Mouse (Mus musculus) macrophage (primary cell): Measurements from ENCODE around the gene Olfr272. TPM values are rescaled to one million over a fixed set of nuclear protein-coding genes. Genes with fewer than 3 reads are reported as not detected.

Experiments
- H3K27ac ChIP-seq: fragments of 350-480 bp; formaldehyde crosslinking; 2 replicates; pipeline ENCODE4 v1.9.0; 2021
- H3K36me3 ChIP-seq: fragments of 350-480 bp; formaldehyde crosslinking; 2 replicates; pipeline ENCODE4 v1.9.0; 2021; ENCODE audit errors: inconsistent target
- H3K4me3 ChIP-seq: fragments of 350-480 bp; formaldehyde crosslinking; 2 replicates; pipeline ENCODE4 v1.9.0; 2021; ENCODE audit errors: inconsistent target
- H3K79me2 ChIP-seq: fragments of 350-480 bp; formaldehyde crosslinking; 2 replicates; pipeline ENCODE4 v1.9.0; 2021; ENCODE audit errors: inconsistent target
- WGBS: methylation state at CpG from one replicate; pipeline ENCODE4 v1.1.7; 2026; ENCODE audit warnings: inconsistent platforms; ENCODE audit not compliant: missing documents; 5-methylcytosine and 5-hydroxymethylcytosine counted together
- polyA plus RNA-seq: library from polyadenylated mRNA; stranded (reverse); fragments of 250-400 nt; gene quantifications from 3 replicates; pipeline ENCODE4 v1.2.4, GENCODE M21; 2018; ENCODE audit warnings: inconsistent platforms
- total RNA-seq, 78 experiments: library from RNA; depleted of rRNA; stranded (reverse); fragments of 250-400 nt; gene quantifications; 1 replicate in 9 of 78; 2 replicates in 24 of 78; 3 replicates in 43 of 78; 4 replicates in 2 of 78; pipeline ENCODE4 v1.2.4; 2018; ENCODE audit warnings: inconsistent platforms in 56 of 78

The Olfr272 gene
- total RNA-seq (2018; cell fraction: chromatin; rRNA removed) = not detected
- total RNA-seq (2018; cell fraction: cytosol; rRNA removed) = not detected
- 1 to 10 TPM in 1 of 26 experiments, not detected in 25; 2.5 TPM for total RNA-seq (2018; cell fraction: nucleus; rRNA removed)
- not detected in 3 replicates for polyA plus RNA-seq

GRCm38 (mm10) chr4:52919078-52919477 is at the start of gene Olfr272:
TSS of gene Olfr272 (minus strand) at chr4:52919178.
- 96% methylated on average over 2 of the region's 2 CpGs for WGBS
- H3K27ac ChIP-seq = no peak within 1 kb of the TSS

DNA sequence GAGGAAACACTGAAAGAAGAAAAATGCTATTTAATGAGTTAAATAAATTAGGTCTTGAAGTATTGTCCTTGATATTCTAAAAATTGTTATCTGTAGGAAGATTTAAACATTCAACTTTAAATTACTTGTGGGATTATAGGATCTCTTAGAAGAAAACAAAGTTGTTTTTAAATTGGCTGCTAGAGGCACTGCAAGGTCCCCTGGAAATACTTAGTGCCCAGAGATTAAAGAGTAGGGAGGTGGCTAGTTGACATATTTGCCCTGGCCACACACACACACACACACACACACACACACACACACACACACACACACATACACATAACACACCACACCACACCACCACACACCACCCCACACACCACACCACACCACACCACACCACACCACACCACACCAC is 45.3 kb upstream of the Olfr272 start, which contains the start of gene Olfr270:
TSS of gene Olfr270 (plus strand) at position 301 of the 400 bp plus-strand sequence.
- H3K27ac ChIP-seq = no peak within 1 kb of the TSS
- no peaks in the 10 kb centered on the region for H3K79me2 ChIP-seq
- H3K36me3 ChIP-seq = no peaks in the 10 kb centered on the region
- H3K4me3 ChIP-seq = no peak within 1 kb of the TSS

More at GRCm38 (mm10) chr4:52919078-52919477, at the start of gene Olfr272:
- Histone ChIP-seq H3K79me2 (no peaks in the 10 kb centered on the region), H3K36me3 (no peaks in the 10 kb centered on the region), H3K4me3 (no peak within 1 kb of the TSS)

GRCm38 (mm10) chr4:52958693-52959092 is 39.7 kb upstream of the Olfr272 start:
- WGBS = 42% methylated on average over 4 of the region's 4 CpGs
- no peak overlapping the region for H3K4me3 ChIP-seq
- no peaks in the 10 kb centered on the region for H3K36me3 ChIP-seq
- H3K27ac ChIP-seq = no peak overlapping the region
- H3K79me2 ChIP-seq = no peaks in the 10 kb centered on the region

DNA sequence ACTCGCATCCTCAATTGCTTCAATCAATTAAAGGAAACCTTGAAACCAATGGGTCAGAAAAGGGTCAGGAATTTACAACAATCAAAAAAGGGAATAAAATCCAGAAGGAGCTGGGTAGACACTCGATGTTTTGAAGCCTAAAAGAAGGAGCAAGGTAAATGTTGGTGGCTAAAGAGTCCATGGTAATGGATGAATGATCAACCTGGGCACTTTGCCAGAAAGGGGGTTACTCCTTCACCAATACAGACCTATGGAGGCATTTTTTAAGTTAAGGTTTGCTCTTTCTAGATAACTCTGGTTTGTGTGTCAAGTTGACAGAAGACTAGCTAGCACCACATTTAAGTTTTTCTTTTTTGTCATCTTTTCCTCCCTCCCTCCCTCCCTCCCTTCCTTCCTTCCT is 30.0 kb upstream of the Olfr272 start:
- Histone ChIP-seq H3K4me3 (no peak overlapping the region), H3K36me3 (no peaks in the 10 kb centered on the region), H3K79me2 (no peaks in the 10 kb centered on the region), H3K27ac (no peak overlapping the region)
- WGBS = 87% methylated on average over 2 of the region's 2 CpGs

DNA sequence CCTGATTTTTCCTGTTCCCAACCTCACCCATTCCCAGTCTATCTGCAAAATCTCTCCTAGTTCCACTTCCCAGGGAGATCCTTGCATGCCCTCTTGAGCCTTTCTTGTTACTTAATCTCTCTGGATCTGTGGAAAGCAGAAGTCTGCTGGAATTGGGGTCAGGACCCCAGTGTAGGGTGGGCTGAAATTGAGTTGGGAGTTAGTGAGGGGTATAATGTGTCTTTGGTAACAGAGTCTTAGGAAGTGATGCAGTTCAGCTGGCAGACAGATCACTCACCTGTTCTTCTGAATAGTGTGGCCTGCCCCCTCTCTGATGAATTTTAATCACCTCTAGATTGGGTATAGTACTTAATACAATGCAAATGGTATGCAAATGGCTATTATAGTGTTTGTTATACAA is 27.7 kb upstream of the Olfr272 start:
- no peaks in the 10 kb centered on the region for H3K79me2 ChIP-seq
- no peak overlapping the region for H3K27ac ChIP-seq
- no peaks in the 10 kb centered on the region for H3K36me3 ChIP-seq
- H3K4me3 ChIP-seq = no peak overlapping the region

DNA sequence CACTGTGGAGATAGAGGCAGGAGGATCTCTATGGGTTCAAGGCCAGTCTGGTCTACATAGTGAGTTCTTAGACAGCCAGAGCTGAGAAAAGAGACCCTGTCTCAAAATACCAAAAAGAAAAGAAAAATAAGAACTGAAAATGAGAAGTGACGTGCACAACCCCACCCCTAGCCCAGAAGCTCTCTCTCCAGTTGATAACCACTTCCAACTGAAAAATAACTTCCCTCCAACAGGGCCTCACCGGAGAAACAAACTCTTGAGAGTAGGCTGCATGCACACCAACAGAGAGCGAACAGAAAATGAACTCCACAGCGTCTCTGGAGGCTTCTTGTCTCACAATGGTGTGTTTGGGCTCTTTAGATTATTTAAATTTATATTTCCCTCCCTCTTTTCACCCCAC is 11.5 kb upstream of the Olfr272 start:
- no peak overlapping the region for H3K4me3 ChIP-seq
- 43% methylated on average over 4 of the region's 4 CpGs for WGBS
- no peak overlapping the region for H3K27ac ChIP-seq
- no peaks in the 10 kb centered on the region for H3K36me3 ChIP-seq
- no peaks in the 10 kb centered on the region for H3K79me2 ChIP-seq

DNA sequence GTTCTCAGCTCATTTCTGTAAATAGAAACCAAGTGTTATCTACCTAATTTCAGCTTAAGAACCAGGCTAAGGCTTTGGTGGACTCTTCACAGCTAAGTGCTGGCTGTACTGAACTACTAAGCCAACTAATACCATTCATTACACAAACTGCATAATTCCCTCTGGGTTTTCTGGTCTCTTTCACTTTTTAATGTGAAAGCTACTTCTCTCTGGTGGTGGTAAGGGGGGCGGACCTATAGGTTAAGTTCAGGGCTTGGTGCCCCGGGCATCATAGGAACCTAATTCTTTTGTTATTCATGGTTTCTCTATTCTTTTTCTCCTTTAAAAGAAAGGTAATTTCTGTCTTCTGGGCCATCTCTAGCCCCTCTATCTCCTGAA is 1.7 kb downstream of the Olfr272 start:
- 19% methylated on average over 2 of the region's 2 CpGs for WGBS
- Histone ChIP-seq H3K36me3 (no peaks in the 10 kb centered on the region), H3K4me3 (no peak overlapping the region), H3K27ac (no peak overlapping the region), H3K79me2 (no peaks in the 10 kb centered on the region)

DNA sequence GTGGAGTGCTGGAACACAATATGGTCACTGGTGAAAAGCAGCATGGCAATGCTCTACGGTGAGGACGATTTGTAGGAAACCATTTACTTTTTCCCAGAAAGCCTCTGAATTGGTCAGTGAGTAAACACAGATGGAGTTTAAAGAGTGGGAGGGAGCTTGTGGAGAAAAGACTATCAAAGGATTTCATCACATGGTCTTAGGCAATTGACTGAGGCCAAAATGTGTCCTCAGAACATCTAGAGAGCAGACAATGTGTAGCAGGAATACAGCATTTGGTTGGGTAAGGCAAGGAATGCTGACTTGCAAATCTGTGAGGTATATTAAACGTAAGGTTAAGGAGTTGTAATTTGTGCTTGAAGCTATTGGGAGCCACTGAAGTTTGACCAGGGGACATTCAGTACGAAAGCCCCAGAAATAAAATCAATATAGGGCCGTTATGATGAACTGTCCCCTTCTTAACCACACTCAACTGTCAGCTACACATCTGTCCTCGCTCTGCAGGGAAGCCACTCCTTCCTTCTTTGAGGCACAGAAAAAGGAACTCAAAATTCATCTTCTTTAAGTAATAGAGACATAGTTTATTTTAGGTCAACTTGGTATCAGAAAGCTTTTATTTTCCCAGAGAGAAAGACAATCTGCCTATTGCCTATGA is 2.2 kb downstream of the Olfr272 start:
- H3K79me2 ChIP-seq = no peaks in the 10 kb centered on the region
- no peaks in the 10 kb centered on the region for H3K36me3 ChIP-seq
- H3K4me3 ChIP-seq = no peak overlapping the region
- 12% methylated on average over 6 of the region's 6 CpGs for WGBS
- no peak overlapping the region for H3K27ac ChIP-seq

DNA sequence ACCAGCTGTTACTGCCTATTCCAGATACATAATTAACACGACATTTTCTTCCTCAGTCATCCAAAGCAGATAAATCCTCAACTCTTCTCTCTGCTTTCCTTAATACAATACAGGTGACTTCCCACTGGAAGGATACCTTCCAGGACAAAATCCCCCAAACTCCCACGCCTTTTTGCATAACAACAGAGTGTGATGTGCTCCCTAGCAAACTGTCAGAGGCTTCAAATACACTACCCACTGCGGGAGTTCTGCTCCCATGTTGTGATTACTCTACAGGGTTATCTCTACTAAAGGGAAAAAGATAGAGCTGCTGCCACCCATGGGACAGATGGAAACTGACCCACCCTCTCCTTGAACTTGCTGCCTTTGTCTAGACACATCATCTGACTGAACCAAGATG is 6.6 kb downstream of the Olfr272 start:
- H3K27ac ChIP-seq = no peak overlapping the region
- H3K36me3 ChIP-seq = no peaks in the 10 kb centered on the region
- no peak overlapping the region for H3K4me3 ChIP-seq
- H3K79me2 ChIP-seq = no peaks in the 10 kb centered on the region
- 86% methylated on average over 3 of the region's 3 CpGs for WGBS

DNA sequence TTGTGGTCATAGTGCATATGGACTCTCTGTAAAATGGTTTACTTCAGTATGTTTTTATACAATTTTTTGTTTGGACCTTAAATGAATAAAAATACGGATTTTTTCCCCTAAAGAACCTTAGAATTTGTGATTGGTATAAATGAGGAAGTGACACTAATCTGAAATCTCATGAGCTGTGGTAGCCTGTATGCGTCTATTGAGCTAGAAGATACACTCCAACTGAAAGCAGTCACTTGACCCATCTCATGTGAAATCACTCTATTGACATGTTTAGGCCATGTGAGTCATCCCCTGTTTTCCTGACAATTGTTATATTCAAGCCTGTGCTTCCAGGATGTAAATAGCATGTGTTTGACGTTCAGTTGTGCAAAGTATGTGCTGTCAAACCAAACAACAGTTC is 9.4 kb downstream of the Olfr272 start:
- no peak overlapping the region for H3K27ac ChIP-seq
- no peaks in the 10 kb centered on the region for H3K36me3 ChIP-seq
- no peak overlapping the region for H3K4me3 ChIP-seq
- H3K79me2 ChIP-seq = no peaks in the 10 kb centered on the region
- WGBS = 46% methylated on average over 3 of the region's 3 CpGs

DNA sequence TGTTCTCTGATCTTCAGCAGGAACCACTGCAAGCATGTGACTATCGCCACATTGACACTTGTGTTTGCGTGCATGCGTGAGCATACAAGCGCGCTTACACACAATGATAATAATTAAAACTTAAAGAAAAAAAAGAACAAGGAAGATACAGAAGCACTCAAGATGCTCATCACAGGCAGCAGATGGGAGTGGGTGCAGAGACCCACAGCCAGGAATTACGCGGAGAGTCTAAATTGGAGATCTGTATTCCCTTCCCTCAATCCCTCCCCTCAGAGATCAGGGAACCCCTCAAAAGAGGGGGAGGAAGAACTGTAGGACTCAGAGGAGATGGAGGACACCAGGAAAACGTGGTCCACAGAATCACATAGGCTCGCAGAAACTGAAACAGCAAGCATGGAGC is 54.8 kb downstream of the Olfr272 start:
- Histone ChIP-seq H3K79me2 (no peaks in the 10 kb centered on the region), H3K27ac (no peak overlapping the region), H3K36me3 (no peaks in the 10 kb centered on the region), H3K4me3 (no peak overlapping the region)
- 94% methylated on average over 9 of the region's 9 CpGs for WGBS

Other genes starting within 250 kb of the Olfr272 start
- not detected in 3 replicates for gene Olfr275, start 104.6 kb downstream of the Olfr272 start, polyA plus RNA-seq
- gene Olfr273, start 59.9 kb downstream of the Olfr272 start, polyA plus RNA-seq = not detected in 3 replicates
- not detected in 3 replicates for gene Olfr270, start 45.4 kb upstream of the Olfr272 start, polyA plus RNA-seq
- not detected in 3 replicates for gene Nipsnap3a, start 70.1 kb upstream of the Olfr272 start, polyA plus RNA-seq
- 26.6 to 61.6 TPM (median 43.5 TPM) in 3 replicates for gene Nipsnap3b, start 92.7 kb upstream of the Olfr272 start, polyA plus RNA-seq
- 100 to 236 TPM (median 160 TPM) in 3 replicates for gene Abca1, start 240.7 kb upstream of the Olfr272 start, polyA plus RNA-seq